Mouse (Mus musculus) hindbrain, postnatal 0 days (tissue): Measurements from ENCODE around the gene Cox14. TPM values are rescaled to one million over a fixed set of nuclear protein-coding genes. Genes with fewer than 3 reads are reported as not detected.
A peak's percentile ranks its signal among the peaks of the same experiment; 100 is the strongest.

Experiments
- ATAC-seq: fragments of 200-750 bp; cut with Nextera tagmentation; 2 replicates; pipeline ENCODE4 v1.8.0; 2017; ENCODE audit warnings: mild to moderate bottlenecking, moderate TSS enrichment, moderate library complexity
- DNase-seq: peaks from one replicate; pipeline ENCODE4 v3.0.0-alpha.2; 2015; ENCODE audit warnings: low spot score
- H3K27ac ChIP-seq: fragments of 300-500 bp; sonication (generic); 2 replicates; pipeline ENCODE4 v1.5.1; 2014; ENCODE audit warnings: mild to moderate bottlenecking
- H3K27me3 ChIP-seq: fragments of 300-500 bp; sonication (generic); 2 replicates; pipeline ENCODE4 v1.6.1; 2014; ENCODE audit warnings: low read length, mixed read lengths; ENCODE audit not compliant: insufficient read depth
- H3K36me3 ChIP-seq: fragments of 300-500 bp; sonication (generic); 2 replicates; pipeline ENCODE4 v1.6.1; 2014; ENCODE audit warnings: low read length, mixed read lengths; ENCODE audit not compliant: insufficient read depth
- H3K4me1 ChIP-seq: fragments of 300-500 bp; sonication (generic); 2 replicates; pipeline ENCODE4 v1.6.1; 2014; ENCODE audit warnings: antibody characterized with exemption, low read length, mixed read lengths; ENCODE audit not compliant: insufficient read depth
- H3K4me2 ChIP-seq: fragments of 300-500 bp; sonication (generic); 2 replicates; pipeline ENCODE4 v1.6.1; 2014; ENCODE audit warnings: low read depth, mild to moderate bottlenecking, low read length, moderate library complexity, mixed read lengths
- H3K4me3 ChIP-seq: fragments of 300-500 bp; sonication (generic); 2 replicates; pipeline ENCODE4 v1.5.1; 2014; ENCODE audit warnings: low read length
- H3K9ac ChIP-seq: fragments of 300-500 bp; sonication (generic); replicated peaks from 2 replicates; pipeline ENCODE4 v1.6.1; 2014; ENCODE audit warnings: mild to moderate bottlenecking, low read length, moderate library complexity, mixed read lengths
- H3K9me3 ChIP-seq: fragments of 300-500 bp; sonication (generic); 2 replicates; pipeline ENCODE4 v1.6.1; 2016; ENCODE audit warnings: low read length, mixed read lengths
- CTCF ChIP-seq: IDR thresholded peaks from 2 replicates; pipeline ENCODE4 v1.5.1; 2016; ENCODE audit warnings: antibody characterized with exemption, control low read depth, low read depth
- WGBS: fragments of 180-500 bp; shearing (Covaris S2); extraction: QIAGEN DNeasy Blood & Tissue Kit; methylation state at CpG from one replicate; pipeline ENCODE4 v1.1.7; 2014; 5-methylcytosine and 5-hydroxymethylcytosine counted together
- polyA plus RNA-seq: library from polyadenylated mRNA; unstranded; fragments of >200 nt; fragmentation: Nextera tagmentation; extraction: Ambion mirVana; gene quantifications from 2 replicates; pipeline ENCODE4 v1.2.1, GENCODE M21; 2015
- total RNA-seq: library from RNA; depleted of rRNA; stranded (reverse); fragments of >200 nt; gene quantifications from 2 replicates; pipeline ENCODE4 v1.2.3, GENCODE M21; 2014

The Cox14 gene
- total and polyA plus RNA-seq, 2 experiments from 2014 or later, result 101 to 201 TPM

DNA sequence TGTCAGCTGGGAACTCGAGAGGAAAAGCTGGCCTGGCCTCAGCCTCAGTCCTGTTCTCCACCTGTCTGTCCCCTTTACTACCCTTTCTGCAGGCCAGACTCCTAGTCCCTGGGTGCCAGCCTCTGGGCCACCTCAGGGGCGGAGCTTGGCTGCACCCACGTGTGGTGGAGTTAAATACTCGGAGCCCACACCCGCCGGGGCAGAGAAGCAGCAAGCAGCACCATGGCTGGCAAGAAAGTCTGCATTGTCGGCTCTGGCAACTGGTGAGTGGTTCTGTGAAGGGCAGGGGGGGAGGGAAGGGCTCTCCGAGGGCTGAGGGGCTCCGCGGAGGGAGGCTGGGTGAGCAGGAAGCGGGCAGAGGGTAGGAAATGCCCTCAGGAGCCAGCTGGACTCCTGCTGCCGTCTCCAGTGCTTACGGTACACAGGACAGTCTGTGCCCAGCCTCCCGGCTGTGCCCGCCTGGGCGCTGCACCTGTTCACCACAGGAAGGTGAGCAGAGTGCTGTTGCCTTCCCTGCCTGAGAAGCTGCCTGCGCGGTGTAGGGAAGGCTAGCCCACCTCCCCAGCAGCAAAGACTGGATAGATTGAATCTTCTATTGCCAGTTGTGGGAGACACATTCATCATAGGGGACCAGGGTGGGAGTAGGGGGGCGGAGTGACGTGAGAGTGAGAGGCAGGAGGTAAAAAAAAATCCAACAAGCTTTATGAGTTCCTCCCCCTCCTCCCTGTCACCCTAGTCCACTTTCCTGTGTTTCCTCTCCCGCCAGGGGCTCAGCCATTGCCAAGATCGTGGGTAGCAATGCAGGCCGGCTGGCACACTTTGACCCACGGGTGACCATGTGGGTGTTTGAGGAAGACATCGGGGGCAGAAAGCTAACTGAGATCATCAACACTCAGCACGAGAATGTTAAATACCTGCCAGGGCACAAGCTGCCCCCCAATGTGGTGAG lies 7.8 kb upstream of the Cox14 start, which contains the start of gene Gpd1:
Gene Gpd1, plus strand, starts transcription at position 130 of the 949 bp plus-strand sequence.
- TF ChIP-seq CTCF, result no peak
- H3K4me1 ChIP-seq, result peaks cover 17% of the 10 kb centered on the region

DNA sequence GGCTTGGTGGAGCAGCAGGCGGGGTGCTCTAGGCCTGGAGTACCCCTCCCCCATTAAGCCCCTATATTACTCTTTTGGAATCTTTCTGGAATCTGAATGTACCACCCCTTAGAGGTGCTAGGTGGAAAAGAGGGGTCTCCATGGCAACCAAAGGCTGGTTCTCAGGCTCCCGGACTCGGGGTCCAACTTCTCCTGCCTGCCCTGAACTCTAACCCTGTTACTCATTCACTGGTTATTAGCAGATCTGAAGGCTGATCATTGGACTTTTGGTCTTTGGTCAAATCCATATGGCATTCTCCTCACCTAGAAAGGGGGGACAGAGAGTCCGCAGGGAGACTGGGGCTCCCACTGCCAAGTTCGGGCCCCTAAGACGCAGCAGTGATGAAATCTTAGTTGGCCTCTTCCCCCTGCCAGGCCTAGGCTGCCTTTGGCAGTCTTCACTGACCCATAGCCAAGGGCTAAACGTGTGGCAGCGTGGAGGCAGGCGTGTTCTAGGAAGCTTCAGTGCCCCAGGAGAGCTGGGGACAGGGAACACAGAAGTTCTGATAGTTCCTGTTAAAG lies 6.9 kb upstream of the Cox14 start:
- Histone ChIP-seq H3K9ac (no peak overlapping the region; the same call in 1 of the 2 replicates), H3K4me3 (no peak overlapping the region), H3K27ac (no peak overlapping the region), H3K9me3 (no peaks in the 10 kb centered on the region), H3K36me3 (peaks cover 4% of the 10 kb centered on the region), H3K4me2 (no peak overlapping the region), H3K4me1 (peaks cover 25% of the 10 kb centered on the region), H3K27me3 (no peaks in the 10 kb centered on the region)
- ATAC-seq (no peak), DNase-seq (no peak)
- no peak for TF ChIP-seq CTCF
- WGBS, result 68% methylated on average over 9 of the region's 9 CpGs

More for the DNA sequence above, 7.8 kb upstream of the Cox14 start, which contains the start of gene Gpd1:
- WGBS, result 38% methylated on average over 26 of the region's 26 CpGs
- Histone ChIP-seq H3K36me3 (peaks cover 13% of the 10 kb centered on the region), H3K9ac (peak within 1 kb of the TSS; percentile 13; the same call in 1 of the 2 replicates), H3K27me3 (no peaks in the 10 kb centered on the region), H3K4me2 (peak within 1 kb of the TSS; percentile 27), H3K4me3 (no peak within 1 kb of the TSS), H3K9me3 (no peaks in the 10 kb centered on the region), H3K27ac (peak within 1 kb of the TSS; percentile 72)
- ATAC-seq (peak; percentile 59), DNase-seq (peak; percentile 73)

DNA sequence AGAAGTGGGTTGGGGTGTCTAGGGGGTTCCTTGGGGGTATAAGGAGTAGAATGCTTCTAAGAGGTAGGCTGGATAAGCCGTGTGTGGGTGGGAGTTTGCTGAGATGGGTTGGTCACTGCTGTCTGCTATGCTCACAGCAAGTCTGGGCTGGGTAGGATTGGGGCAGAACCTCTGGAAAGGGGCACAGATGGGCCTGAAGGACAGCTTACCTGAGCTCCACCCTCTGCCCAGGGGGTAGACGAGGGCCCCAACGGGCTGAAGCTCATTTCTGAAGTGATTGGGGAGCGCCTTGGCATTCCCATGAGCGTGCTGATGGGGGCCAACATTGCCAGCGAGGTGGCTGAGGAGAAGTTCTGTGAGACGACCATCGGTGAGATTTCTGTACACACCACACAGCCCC lies 5.6 kb upstream of the Cox14 start:
- Histone ChIP-seq H3K9ac (no peak overlapping the region), H3K27ac (no peak overlapping the region), H3K36me3 (no peaks in the 10 kb centered on the region), H3K4me2 (no peak overlapping the region), H3K4me3 (no peak overlapping the region), H3K4me1 (peaks cover 36% of the 10 kb centered on the region), H3K9me3 (no peaks in the 10 kb centered on the region), H3K27me3 (no peaks in the 10 kb centered on the region)
- 85% methylated on average over 8 of the region's 8 CpGs for WGBS
- no peak for TF ChIP-seq CTCF
- no peak for DNase-seq
- no peak for ATAC-seq

DNA sequence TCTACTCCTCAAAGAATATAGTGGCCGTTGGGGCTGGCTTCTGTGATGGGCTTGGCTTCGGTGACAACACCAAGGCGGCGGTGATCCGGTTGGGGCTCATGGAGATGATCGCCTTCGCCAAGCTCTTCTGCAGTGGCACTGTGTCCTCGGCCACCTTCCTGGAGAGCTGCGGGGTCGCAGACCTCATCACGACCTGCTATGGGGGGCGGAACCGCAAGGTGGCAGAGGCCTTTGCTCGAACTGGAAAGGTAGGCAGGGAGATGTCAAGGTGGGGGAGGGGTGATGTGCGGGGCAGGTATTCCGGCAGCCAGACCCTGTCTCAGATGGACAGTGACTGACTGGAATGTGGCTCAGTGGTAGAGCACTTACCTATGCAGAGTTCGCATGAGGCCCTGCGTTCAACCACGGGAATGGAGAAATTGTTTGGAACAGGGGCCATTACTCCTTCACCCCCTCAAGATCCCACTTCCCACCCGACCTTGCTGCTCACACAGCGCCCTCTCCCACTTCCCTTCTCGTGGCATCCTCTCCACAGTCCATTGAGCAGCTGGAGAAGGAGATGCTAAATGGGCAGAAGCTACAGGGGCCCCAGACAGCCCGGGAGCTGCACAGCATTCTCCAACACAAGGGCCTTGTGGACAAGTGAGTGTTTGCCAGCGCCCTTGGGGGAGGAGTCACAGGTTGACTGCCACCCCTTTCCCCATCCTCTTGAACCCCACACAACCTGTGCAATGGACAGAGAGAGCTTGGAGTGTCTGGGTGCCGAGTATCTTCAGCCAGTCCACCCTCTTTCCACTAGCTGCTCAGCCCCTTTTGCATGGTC lies 3.3 kb upstream of the Cox14 start:
- H3K4me2 ChIP-seq, result no peak overlapping the region
- no peak overlapping the region for H3K9ac ChIP-seq
- DNase-seq, result no peak
- no peak overlapping the region for H3K27ac ChIP-seq
- no peak for ATAC-seq
- 80% methylated on average over 25 of the region's 25 CpGs for WGBS
- H3K36me3 ChIP-seq, result no peaks in the 10 kb centered on the region
- peaks cover 29% of the 10 kb centered on the region for H3K4me1 ChIP-seq
- no peak overlapping the region for H3K4me3 ChIP-seq
- H3K27me3 ChIP-seq, result no peaks in the 10 kb centered on the region
- TF ChIP-seq CTCF, result no peak
- no peaks in the 10 kb centered on the region for H3K9me3 ChIP-seq

DNA sequence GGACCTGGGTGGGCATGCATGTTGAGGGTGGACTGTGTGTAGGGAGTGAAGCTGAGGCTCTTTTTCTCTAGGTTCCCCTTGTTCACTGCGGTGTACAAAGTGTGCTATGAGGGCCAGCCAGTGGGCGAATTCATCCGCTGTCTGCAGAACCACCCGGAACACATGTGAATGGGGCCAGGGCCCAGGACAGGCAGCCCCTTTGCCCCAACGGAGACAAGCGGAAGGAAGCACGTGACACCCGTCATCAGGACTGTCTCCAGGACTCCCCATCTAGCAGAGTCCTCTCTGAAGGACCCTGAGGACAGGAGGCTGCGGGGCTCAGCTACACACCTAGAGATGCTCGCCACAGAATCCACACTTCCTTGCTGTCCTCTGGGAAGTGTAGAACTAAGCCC lies 2.3 kb upstream of the Cox14 start:
- TF ChIP-seq CTCF, result no peak
- H3K36me3 ChIP-seq, result no peaks in the 10 kb centered on the region
- no peak overlapping the region for H3K9ac ChIP-seq
- ATAC-seq, result no peak
- H3K9me3 ChIP-seq, result no peaks in the 10 kb centered on the region
- H3K4me3 ChIP-seq, result no peak overlapping the region
- H3K4me1 ChIP-seq, result peaks cover 25% of the 10 kb centered on the region
- no peak overlapping the region for H3K4me2 ChIP-seq
- no peaks in the 10 kb centered on the region for H3K27me3 ChIP-seq
- H3K27ac ChIP-seq, result peak overlapping the region; percentile 78
- no peak for DNase-seq
- 48% methylated on average over 10 of the region's 10 CpGs for WGBS

DNA sequence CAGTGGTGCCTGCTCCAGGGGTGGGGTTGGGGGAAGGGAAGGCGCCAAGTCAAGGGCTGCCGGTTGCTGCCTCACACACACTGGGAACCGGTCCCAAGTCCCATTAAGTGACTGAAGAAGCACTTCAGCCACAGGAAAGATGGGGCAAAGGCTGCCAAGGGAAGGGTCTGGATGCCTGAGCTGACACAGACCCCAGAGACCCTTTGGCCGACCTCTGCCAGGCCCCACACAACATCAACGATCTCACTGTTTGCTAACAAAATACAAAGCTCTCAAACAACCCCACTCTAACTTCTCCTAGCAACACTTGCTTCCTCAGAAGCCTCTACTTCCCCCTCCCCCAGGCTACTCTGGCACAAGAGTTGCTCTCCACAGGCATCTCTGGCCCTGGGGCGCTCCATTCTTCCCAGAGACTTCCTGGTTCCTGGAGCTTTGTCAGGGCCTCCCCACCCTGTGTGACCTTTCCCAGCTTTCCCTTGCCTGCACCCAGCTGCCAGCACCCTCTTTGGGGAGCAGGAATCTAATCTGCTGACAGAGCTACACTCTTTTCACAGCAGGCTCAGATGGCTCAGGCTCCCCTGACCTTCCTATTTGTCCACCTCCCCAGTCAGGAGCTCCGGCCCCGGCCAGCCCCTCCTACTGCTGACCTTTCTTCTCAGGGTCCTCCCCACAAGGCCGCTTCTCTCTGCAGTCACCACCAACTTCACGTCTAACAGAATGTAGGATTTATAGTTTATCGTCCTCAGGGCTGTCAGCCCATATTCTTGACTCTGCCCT lies 1.7 kb upstream of the Cox14 start:
- peak; percentile 57 for DNase-seq

More for the DNA sequence above, 1.7 kb upstream of the Cox14 start:
- H3K27me3 ChIP-seq, result no peaks in the 10 kb centered on the region
- H3K27ac ChIP-seq, result peak overlapping the region; percentile 78
- no peak overlapping the region for H3K4me3 ChIP-seq
- H3K4me1 ChIP-seq, result peaks cover 25% of the 10 kb centered on the region
- WGBS, result 14% methylated on average over 10 of the region's 11 CpGs
- peak overlapping the region; percentile 59 for H3K4me2 ChIP-seq
- ATAC-seq, result no peak
- peak overlapping the region; percentile 87 for H3K9ac ChIP-seq
- H3K36me3 ChIP-seq, result no peaks in the 10 kb centered on the region
- TF ChIP-seq CTCF, result no peak
- no peaks in the 10 kb centered on the region for H3K9me3 ChIP-seq
